Mouse (Mus musculus) testis, adult 10 weeks (tissue): Measurements from ENCODE around the gene Zfp811. TPM values are rescaled to one million over a fixed set of nuclear protein-coding genes. Genes with fewer than 3 reads are reported as not detected.

Experiments
- polyA plus RNA-seq: library from polyadenylated mRNA; stranded (reverse); fragments of 350-450 nt; fragmentation: Illumina TruSeq; extraction: RNeasy Lipid Tissue Mini Kit (QIAGEN cat#74804); gene quantifications from one replicate; pipeline ENCODE4 v1.2.3, GENCODE M21; 2014; ENCODE audit warnings: low read depth, low replicate concordance

The Zfp811 gene
- polyA plus RNA-seq, result 0.42 TPM

GRCm38 (mm10) chr17:32809544-32810374, at the start of gene Zfp811:
Zfp811 (minus strand) TSS chr17:32809931.

GRCm38 (mm10) chr17:32829540-32830417, 20.0 kb upstream of the Zfp811 start, which contains the start of gene Zfp799:
Zfp799 (minus strand) TSS chr17:32830261.

GRCm38 (mm10) chr17:32788094-32788559, 21.6 kb downstream of the Zfp811 start, which contains the start of gene Zfp871:
Zfp871 (minus strand) TSS chr17:32788287.

Other genes starting within 250 kb of the Zfp811 start
- gene Cyp4f37, start 188.6 kb downstream of the Zfp811 start, polyA plus RNA-seq, result 1.6 TPM
- 0.11 TPM for gene Cyp4f40, start 151.0 kb downstream of the Zfp811 start, polyA plus RNA-seq
- gene Cyp4f15, start 124.3 kb downstream of the Zfp811 start, polyA plus RNA-seq, result 0.29 TPM
- 9.2 TPM for gene Zfp871, start 21.6 kb downstream of the Zfp811 start, polyA plus RNA-seq
- gene Zfp799, start 20.3 kb upstream of the Zfp811 start, polyA plus RNA-seq, result 2.0 TPM
- 2.5 TPM for gene Zfp870, start 81.7 kb upstream of the Zfp811 start, polyA plus RNA-seq
- 0.59 TPM for gene Cyp4f14, start 107.4 kb upstream of the Zfp811 start, polyA plus RNA-seq
- gene Cyp4f13, start 137.5 kb upstream of the Zfp811 start, polyA plus RNA-seq, result 2.5 TPM
- 7.3 TPM for gene Zfp472, start 155.9 kb upstream of the Zfp811 start, polyA plus RNA-seq
- gene Zfp952, start 183.2 kb upstream of the Zfp811 start, polyA plus RNA-seq, result 8.7 TPM
- gene Zfp763, start 223.5 kb upstream of the Zfp811 start, polyA plus RNA-seq, result 5.3 TPM